Mouse (Mus musculus) stomach, embryonic 15.5 days (tissue): ENCODE data around the gene Acot7. TPM values are rescaled to one million over a fixed set of nuclear protein-coding genes. Genes with fewer than 3 reads are reported as not detected.

Source experiments
- ATAC-seq: fragments of 200-750 bp; cut with Nextera tagmentation; 2 replicates; pipeline ENCODE4 v1.8.0; 2017; ENCODE audit warnings: low read depth, moderate number of reproducible peaks, moderate TSS enrichment; ENCODE audit not compliant: insufficient read depth, low FRiP score
- H3K27ac ChIP-seq: fragments of 300-500 bp; sonication (generic); 2 replicates; pipeline ENCODE4 v1.5.1; 2015; ENCODE audit warnings: mild to moderate bottlenecking, inconsistent platforms
- H3K27me3 ChIP-seq: fragments of 300-500 bp; sonication (generic); replicated peaks from 2 replicates; pipeline ENCODE4 v1.6.1; 2015; ENCODE audit warnings: inconsistent platforms
- H3K36me3 ChIP-seq: fragments of 300-500 bp; sonication (generic); 2 replicates; pipeline ENCODE4 v1.6.1; 2015; ENCODE audit warnings: inconsistent platforms
- H3K4me1 ChIP-seq: fragments of 300-500 bp; sonication (generic); 2 replicates; pipeline ENCODE4 v1.6.1; 2015; ENCODE audit warnings: inconsistent platforms
- H3K4me2 ChIP-seq: fragments of 300-500 bp; sonication (generic); 2 replicates; pipeline ENCODE4 v1.6.1; 2015; ENCODE audit warnings: mild to moderate bottlenecking, inconsistent platforms
- H3K4me3 ChIP-seq: fragments of 300-500 bp; sonication (generic); replicated peaks from 2 replicates; pipeline ENCODE4 v1.5.1; 2015; ENCODE audit warnings: inconsistent platforms
- H3K9ac ChIP-seq: fragments of 300-500 bp; sonication (generic); 2 replicates; pipeline ENCODE4 v1.6.1; 2015; ENCODE audit warnings: inconsistent platforms
- H3K9me3 ChIP-seq: fragments of 300-500 bp; sonication (generic); 2 replicates; pipeline ENCODE4 v1.6.1; 2016; ENCODE audit warnings: inconsistent platforms
- WGBS: fragments of 180-500 bp; shearing (Covaris S2); methylation state at CpG from one replicate; pipeline ENCODE4 v1.1.7; 2015; 5-methylcytosine and 5-hydroxymethylcytosine counted together
- polyA plus RNA-seq: library from polyadenylated mRNA; unstranded; fragments of >200 nt; fragmentation: Nextera tagmentation; extraction: Ambion mirVana; gene quantifications from 2 replicates; pipeline ENCODE4 v1.2.1, GENCODE M21; 2015

Gene Acot7
- polyA plus RNA-seq, 1 experiment from 2014 or later: 60.0 TPM

- Histone ChIP-seq H3K4me2 (no peak overlapping the region), H3K4me1 (peaks cover 32% of the 10 kb centered on the region), H3K4me3 (no peak overlapping the region), H3K9ac (no peak overlapping the region), H3K36me3 (no peaks in the 10 kb centered on the region), H3K27ac (no peak overlapping the region), H3K9me3 (no peaks in the 10 kb centered on the region), H3K27me3 (peaks cover 71% of the 10 kb centered on the region)
- 63% methylated on average over 4 of the region's 4 CpGs for WGBS
- ATAC-seq: no peak
These were observed 22.9 kb upstream of the Acot7 start for GRCm38 (mm10) chr4:152155019-152155418.

- H3K27me3 ChIP-seq: peaks cover 61% of the 10 kb centered on the region
- H3K9ac ChIP-seq: no peak overlapping the region
- no peaks in the 10 kb centered on the region for H3K36me3 ChIP-seq
- no peak overlapping the region for H3K27ac ChIP-seq
- peaks cover 24% of the 10 kb centered on the region for H3K4me1 ChIP-seq
- WGBS: 15% methylated on average over 21 of the region's 21 CpGs
- 0 out of 2 replicates have a peak, but pooled peaks have one; percentile 8 for ATAC-seq
- no peaks in the 10 kb centered on the region for H3K9me3 ChIP-seq
- peak overlapping the region; percentile 27 for H3K4me3 ChIP-seq
- H3K4me2 ChIP-seq: peak overlapping the region; percentile 55
These were observed 20.0 kb upstream of the Acot7 start for GRCm38 (mm10) chr4:152157779-152158584.

GRCm38 (mm10) chr4:152158585-152159284 lies 19.2 kb upstream of the Acot7 start, which contains the start of gene Hes2:
TSS of gene Hes2 (plus strand) at chr4:152158867.
- peaks cover 56% of the 10 kb centered on the region for H3K27me3 ChIP-seq
- H3K9me3 ChIP-seq: no peaks in the 10 kb centered on the region
- H3K36me3 ChIP-seq: no peaks in the 10 kb centered on the region
- 3% methylated on average over 35 of the region's 35 CpGs for WGBS
- no peak within 1 kb of the TSS for H3K27ac ChIP-seq
- no peak within 1 kb of the TSS for H3K9ac ChIP-seq
- ATAC-seq: 0 out of 2 replicates have a peak, but pooled peaks have one; percentile 32
- peak within 1 kb of the TSS; percentile 27 for H3K4me3 ChIP-seq
- peaks cover 20% of the 10 kb centered on the region for H3K4me1 ChIP-seq
- H3K4me2 ChIP-seq: peak within 1 kb of the TSS; percentile 55

GRCm38 (mm10) chr4:152159285-152159678 lies 18.7 kb upstream of the Acot7 start:
- peaks cover 20% of the 10 kb centered on the region for H3K4me1 ChIP-seq
- ATAC-seq: no peak
- WGBS: 2% methylated on average over 19 of the region's 19 CpGs
- peak overlapping the region; percentile 27 for H3K4me3 ChIP-seq
- H3K9ac ChIP-seq: no peak overlapping the region
- peaks cover 56% of the 10 kb centered on the region for H3K27me3 ChIP-seq
- H3K36me3 ChIP-seq: no peaks in the 10 kb centered on the region
- H3K9me3 ChIP-seq: no peaks in the 10 kb centered on the region
- H3K4me2 ChIP-seq: peak overlapping the region; percentile 55
- no peak overlapping the region for H3K27ac ChIP-seq

GRCm38 (mm10) chr4:152160748-152161147 lies 17.2 kb upstream of the Acot7 start:
- Histone ChIP-seq H3K36me3 (no peaks in the 10 kb centered on the region), H3K9me3 (no peaks in the 10 kb centered on the region), H3K27me3 (peaks cover 52% of the 10 kb centered on the region), H3K9ac (no peak overlapping the region), H3K4me3 (no peak overlapping the region), H3K27ac (no peak overlapping the region), H3K4me1 (peaks cover 23% of the 10 kb centered on the region), H3K4me2 (no peak overlapping the region)
- peak; percentile 47 for ATAC-seq
- 30% methylated on average over 4 of the region's 4 CpGs for WGBS

GRCm38 (mm10) chr4:152161601-152162000 lies 16.3 kb upstream of the Acot7 start:
- Histone ChIP-seq H3K4me3 (no peak overlapping the region), H3K4me1 (peaks cover 23% of the 10 kb centered on the region), H3K27me3 (peaks cover 52% of the 10 kb centered on the region), H3K9ac (no peak overlapping the region), H3K36me3 (no peaks in the 10 kb centered on the region), H3K9me3 (no peaks in the 10 kb centered on the region), H3K27ac (no peak overlapping the region), H3K4me2 (no peak overlapping the region)
- no peak for ATAC-seq
- 72% methylated on average over 6 of the region's 6 CpGs for WGBS

- Histone ChIP-seq H3K4me2 (no peak overlapping the region), H3K36me3 (no peaks in the 10 kb centered on the region)
- ATAC-seq: no peak
These were observed 15.2 kb upstream of the Acot7 start for GRCm38 (mm10) chr4:152162748-152163147.

GRCm38 (mm10) chr4:152165036-152165931 lies 12.7 kb upstream of the Acot7 start:
- H3K9ac ChIP-seq: no peak overlapping the region
- H3K27me3 ChIP-seq: peaks cover 18% of the 10 kb centered on the region
- peak overlapping the region; percentile 51 for H3K27ac ChIP-seq
- H3K9me3 ChIP-seq: no peaks in the 10 kb centered on the region
- H3K4me2 ChIP-seq: peak overlapping the region; percentile 24; the same call in 1 of the 2 replicates
- H3K4me3 ChIP-seq: no peak overlapping the region
- peak; percentile 25; the same call in 1 of the 2 replicates for ATAC-seq
- H3K4me1 ChIP-seq: peaks cover 3% of the 10 kb centered on the region; the same call in 1 of the 2 replicates
- no peaks in the 10 kb centered on the region for H3K36me3 ChIP-seq
- 17% methylated on average over 22 of the region's 22 CpGs for WGBS

More at GRCm38 (mm10) chr4:152162748-152163147, 15.2 kb upstream of the Acot7 start:
- no peaks in the 10 kb centered on the region for H3K9me3 ChIP-seq
- no peak overlapping the region for H3K27ac ChIP-seq
- no peak overlapping the region for H3K4me3 ChIP-seq
- WGBS: 72% methylated on average over 2 of the region's 2 CpGs
- H3K9ac ChIP-seq: no peak overlapping the region
- peaks cover 43% of the 10 kb centered on the region for H3K27me3 ChIP-seq
- peaks cover 22% of the 10 kb centered on the region for H3K4me1 ChIP-seq

GRCm38 (mm10) chr4:152168052-152168451 lies 9.9 kb upstream of the Acot7 start:
- WGBS: 41% methylated on average over 8 of the region's 8 CpGs
- Histone ChIP-seq H3K27me3 (0 out of 2 replicates have a peak, but pooled peaks cover 4% of the 10 kb centered on the region), H3K36me3 (no peaks in the 10 kb centered on the region), H3K4me2 (no peak overlapping the region), H3K27ac (no peak overlapping the region), H3K9me3 (no peaks in the 10 kb centered on the region), H3K9ac (no peak overlapping the region), H3K4me1 (peaks cover 3% of the 10 kb centered on the region; the same call in 1 of the 2 replicates), H3K4me3 (no peak overlapping the region)
- no peak for ATAC-seq

GRCm38 (mm10) chr4:152169103-152169502 lies 8.8 kb upstream of the Acot7 start:
- Histone ChIP-seq H3K27ac (no peak overlapping the region), H3K9me3 (no peaks in the 10 kb centered on the region), H3K27me3 (0 out of 2 replicates have a peak, but pooled peaks cover 4% of the 10 kb centered on the region), H3K36me3 (no peaks in the 10 kb centered on the region), H3K4me3 (no peak overlapping the region), H3K4me2 (no peak overlapping the region), H3K9ac (no peak overlapping the region), H3K4me1 (peaks cover 3% of the 10 kb centered on the region; the same call in 1 of the 2 replicates)
- WGBS: 74% methylated on average over 7 of the region's 7 CpGs
- ATAC-seq: no peak

GRCm38 (mm10) chr4:152170286-152170685 lies 7.6 kb upstream of the Acot7 start:
- H3K4me3 ChIP-seq: no peak overlapping the region
- H3K36me3 ChIP-seq: no peaks in the 10 kb centered on the region
- no peak overlapping the region for H3K4me2 ChIP-seq
- H3K9ac ChIP-seq: no peak overlapping the region
- WGBS: 78% methylated on average over 10 of the region's 10 CpGs
- H3K4me1 ChIP-seq: no peaks in the 10 kb centered on the region; the same call in 1 of the 2 replicates
- H3K27me3 ChIP-seq: no peaks in the 10 kb centered on the region
- ATAC-seq: no peak
- no peak overlapping the region for H3K27ac ChIP-seq
- no peaks in the 10 kb centered on the region for H3K9me3 ChIP-seq
